Mouse (Mus musculus) megakaryocyte, embryonic 14.5 days (primary cell): ENCODE measurements at regions not wholly inside any gene's neighbourhood (a gene's known extent, or its start where the extent isn't known, plus 50 kb on each side); places are given as distances from the start of the nearest gene placed in this dataset.

Source experiments
- FLI1 ChIP-seq: IDR thresholded peaks from 2 replicates; pipeline ENCODE4 v1.6.1; 2012; ENCODE audit warnings: low read length, inconsistent platforms, mixed read lengths
- GATA1 ChIP-seq: IDR thresholded peaks from 3 replicates; pipeline ENCODE4 v1.6.1; 2012; ENCODE audit warnings: mixed read lengths, low read length, inconsistent platforms, borderline replicate concordance

GRCm38 (mm10) chr13:58480928-58481598 is 77.9 kb upstream of the Hnrnpk start:
- TF ChIP-seq GATA1 (no peak), FLI1 (no peak)
